Mouse (Mus musculus): ENCODE results near the gene Clptm1. TPM values are rescaled to one million over a fixed set of nuclear protein-coding genes. Genes with fewer than 3 reads are reported as not detected.

Gene Clptm1
- polyA plus RNA-seq, 1 experiment = 155 TPM

DNA sequence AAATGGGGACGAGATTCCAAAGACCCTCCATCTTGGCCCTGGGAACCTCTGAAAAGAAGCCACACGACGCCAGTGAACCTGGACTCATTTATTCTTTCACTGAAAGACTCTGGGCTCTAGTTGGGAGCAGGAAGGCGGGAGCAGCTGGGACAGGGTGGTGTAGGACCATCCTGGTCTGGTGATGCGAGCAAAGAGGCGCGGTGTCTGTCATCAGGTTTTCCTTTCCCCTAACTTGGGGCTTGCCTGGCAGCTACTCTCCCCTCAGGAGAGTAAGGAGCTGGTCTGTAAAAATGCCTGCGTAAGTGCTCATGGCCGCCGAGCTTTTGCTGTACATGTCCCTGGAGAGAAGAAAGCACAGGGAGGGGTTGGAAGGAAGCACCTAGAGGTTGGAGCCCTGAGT, 6.7 kb upstream of the Clptm1 start:
- DNase-seq (ENCODE audit: low read depth, low spot score) = no peak
- WGBS = 79% methylated on average over 10 of the region's 10 CpGs

DNA sequence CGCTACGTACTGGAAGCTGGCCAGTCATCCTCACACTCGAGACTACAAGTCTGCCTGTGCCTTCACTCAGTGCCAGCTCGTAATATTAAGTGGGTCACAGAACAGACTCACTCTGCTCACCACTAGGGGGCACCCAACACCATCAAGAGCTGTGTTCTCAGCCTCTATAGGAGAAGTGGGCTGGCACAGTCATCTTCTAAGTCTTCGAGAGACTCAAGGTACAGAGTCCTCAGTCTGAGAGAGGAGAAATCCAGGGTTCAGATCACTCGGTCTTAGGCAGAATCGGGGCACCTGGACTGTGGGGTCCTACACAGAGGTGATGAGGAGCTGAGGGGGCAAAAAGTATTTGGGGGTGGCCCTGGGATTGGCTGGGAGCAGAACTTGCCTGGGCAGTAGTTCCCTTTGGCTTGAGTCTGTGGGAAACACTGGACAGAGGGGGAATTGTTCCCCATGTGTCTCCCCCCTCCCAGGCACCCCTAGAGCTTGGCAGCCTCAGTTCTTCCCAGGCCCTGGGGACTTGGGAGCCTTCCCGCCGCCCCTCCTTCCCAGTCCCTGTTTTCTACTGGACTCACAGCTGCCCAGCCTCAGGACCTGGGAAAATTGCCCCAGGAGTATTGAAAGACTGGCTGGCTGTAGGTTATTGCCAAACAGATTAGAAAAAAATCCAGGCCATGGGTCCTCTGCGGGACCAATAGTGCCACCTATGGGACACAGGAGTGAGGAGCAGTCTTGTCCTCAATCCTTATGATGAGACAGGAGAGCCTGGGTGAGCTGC, 4.3 kb upstream of the Clptm1 start:
- WGBS = 0% methylated on average over 10 of the region's 10 CpGs
- peak; percentile 92 for DNase-seq (ENCODE audit: low read depth, low spot score)

DNA sequence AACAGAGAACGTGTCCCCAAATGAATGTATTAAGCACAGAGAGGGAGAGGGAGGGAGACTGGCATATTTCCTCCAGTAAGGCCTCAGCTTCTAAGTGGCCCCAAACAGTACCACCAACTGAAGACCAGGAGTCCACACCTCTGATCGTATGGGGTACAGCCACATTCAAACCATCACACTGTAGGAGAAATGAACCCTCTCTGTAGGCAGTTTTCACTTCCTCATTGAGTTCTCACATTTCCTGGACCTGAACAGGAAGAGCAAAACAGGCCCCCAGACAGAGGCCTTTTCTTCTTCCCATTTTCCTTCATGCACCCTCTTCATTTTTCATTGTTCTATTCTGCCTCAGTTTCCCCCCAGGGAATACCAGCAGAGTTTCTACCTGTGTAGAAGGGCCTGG, 2.6 kb upstream of the Clptm1 start:
- DNase-seq (ENCODE audit: low read depth, low spot score) = no peak

GRCm38 (mm10) chr7:19666750-19667149, 1.9 kb upstream of the Clptm1 start:
- no peak for DNase-seq (ENCODE audit: low read depth, low spot score)
- 78% methylated on average over 3 of the region's 3 CpGs for WGBS

More for the DNA sequence above, 2.6 kb upstream of the Clptm1 start:
- WGBS = 84% methylated on average over 2 of the region's 2 CpGs

- DNase-seq (ENCODE audit: low read depth, low spot score) = no peak
- WGBS = 1% methylated on average over 37 of the region's 37 CpGs
These were observed 328 bp downstream of the Clptm1 start for GRCm38 (mm10) chr7:19664455-19664954.

DNA sequence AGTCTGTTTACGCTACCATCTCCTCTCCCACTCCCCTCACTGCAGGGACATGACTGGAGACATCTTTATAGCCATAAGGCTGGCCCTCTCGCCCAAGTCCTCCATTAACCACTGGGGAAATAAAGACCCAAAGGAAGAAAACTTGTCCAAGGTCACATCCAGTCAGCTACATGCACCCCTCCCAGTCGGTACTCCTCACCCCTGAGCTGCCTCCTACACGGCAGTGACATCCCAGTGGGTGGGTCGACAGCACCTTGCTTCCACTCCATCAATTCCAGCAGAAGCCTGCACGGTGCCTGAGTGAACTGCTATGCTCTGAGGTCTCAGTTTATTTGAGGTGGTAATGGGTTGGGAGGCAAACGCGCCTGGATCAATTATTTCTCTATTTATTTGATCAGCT, 893 bp downstream of the Clptm1 start:
- 8% methylated on average over 8 of the region's 8 CpGs for WGBS
- no peak for DNase-seq (ENCODE audit: low read depth, low spot score)

GRCm38 (mm10) chr7:19652614-19653013, 12.2 kb downstream of the Clptm1 start:
- WGBS = 95% methylated on average over 2 of the region's 2 CpGs
- no peak for DNase-seq (ENCODE audit: low read depth, low spot score)

DNA sequence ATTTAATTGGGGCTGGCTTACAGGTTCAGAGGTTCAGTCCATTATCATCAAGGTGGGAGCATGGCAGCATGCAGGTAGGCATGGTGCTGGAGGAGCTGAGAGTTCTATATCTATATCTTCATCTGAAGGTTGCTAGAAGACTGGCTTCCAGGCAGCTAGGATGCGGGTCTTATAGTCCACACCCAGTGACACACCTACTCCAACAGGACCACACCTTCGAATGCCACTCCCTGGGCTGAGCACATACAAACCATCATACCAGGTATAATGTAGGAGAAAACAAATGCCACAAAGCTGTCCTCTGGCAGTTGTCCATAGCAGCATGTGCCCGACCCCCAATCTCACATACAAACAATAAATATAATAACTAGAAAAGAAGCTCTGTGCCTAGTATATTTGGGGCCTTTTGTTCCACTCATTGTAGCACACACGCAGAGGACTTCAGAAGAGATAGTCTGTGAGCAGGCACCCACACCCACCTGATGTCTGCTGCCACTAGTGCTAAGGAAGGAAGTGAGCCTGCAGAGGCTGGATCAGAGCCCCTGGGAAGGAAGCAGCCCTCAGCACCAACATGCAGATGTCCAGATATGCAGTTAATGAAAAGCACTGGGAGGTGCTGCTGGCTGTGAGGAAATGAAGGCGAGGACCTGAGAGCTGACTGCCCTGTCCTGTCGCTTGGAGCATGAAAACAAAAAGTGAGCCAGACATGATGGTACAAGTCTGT, 13.6 kb downstream of the Clptm1 start:
- WGBS = 56% methylated on average over 6 of the region's 6 CpGs
- no peak for DNase-seq (ENCODE audit: low read depth, low spot score)

DNA sequence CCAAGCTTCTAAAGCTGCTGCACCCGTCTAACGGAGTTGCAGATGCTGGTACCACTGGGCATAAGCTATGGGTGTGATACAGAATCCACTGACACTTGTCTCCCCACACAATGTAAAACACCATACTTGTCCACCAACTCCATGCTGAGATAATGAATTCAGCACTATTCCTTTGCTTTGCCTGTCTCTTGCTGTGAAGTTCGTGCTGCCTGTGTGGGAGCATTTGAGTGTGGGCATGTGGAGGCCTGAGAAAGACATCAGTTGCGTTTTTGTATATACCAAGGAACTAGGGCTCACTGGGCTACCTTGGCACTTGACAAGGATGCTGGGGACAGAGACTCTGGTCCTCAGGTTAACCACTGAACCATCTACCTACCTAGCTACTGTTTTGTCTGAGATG, 23.6 kb downstream of the Clptm1 start:
- 90% methylated on average over 4 of the region's 4 CpGs for WGBS
- no peak for DNase-seq (ENCODE audit: low read depth, low spot score)

DNA sequence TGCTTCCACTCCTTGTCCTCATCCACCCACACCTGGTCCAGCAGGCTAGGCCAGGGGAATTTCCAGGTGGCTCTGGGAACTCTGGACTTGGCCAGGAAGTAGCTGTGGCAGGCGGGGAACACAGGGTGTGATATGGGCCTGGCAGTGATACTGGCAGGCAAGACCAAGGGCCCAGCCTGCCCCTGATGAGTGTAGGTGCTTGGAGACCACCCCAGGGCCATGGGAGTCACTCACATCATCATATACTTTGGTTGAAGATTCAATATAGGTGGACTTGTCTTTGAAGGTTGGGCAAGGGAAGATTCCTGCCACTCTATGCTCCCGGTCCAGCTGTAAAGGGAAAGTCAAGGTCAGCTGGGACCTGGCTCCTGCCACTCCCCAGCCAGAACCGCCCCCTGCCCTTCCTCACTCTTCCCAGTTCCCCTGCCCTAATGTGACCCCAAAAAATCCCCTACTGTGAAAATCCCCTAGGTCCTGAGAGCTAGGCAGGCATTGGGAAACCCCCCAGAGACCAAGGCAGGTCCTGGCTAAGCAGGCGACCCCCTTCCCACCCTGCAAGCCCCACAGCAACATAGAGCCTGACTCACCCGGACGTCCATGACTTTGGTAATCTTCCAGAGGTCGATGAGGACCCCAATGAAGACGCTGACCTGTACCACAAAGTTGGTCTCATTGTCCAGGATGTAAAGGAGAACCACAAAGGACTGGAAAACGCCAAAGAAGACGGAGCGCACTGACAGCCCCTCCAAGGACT, 29.6 kb downstream of the Clptm1 start:
- WGBS = 58% methylated on average over 11 of the region's 11 CpGs
- DNase-seq (ENCODE audit: low read depth, low spot score) = no peak

GRCm38 (mm10) chr7:19634591-19634990, 30.2 kb downstream of the Clptm1 start:
- WGBS = 75% methylated on average over 2 of the region's 2 CpGs
- no peak for DNase-seq (ENCODE audit: low read depth, low spot score)

GRCm38 (mm10) chr7:19633855-19634254, 31.0 kb downstream of the Clptm1 start:
- DNase-seq (ENCODE audit: low read depth, low spot score) = no peak
- WGBS = 91% methylated on average over 15 of the region's 15 CpGs

GRCm38 (mm10) chr7:19633197-19633596, 31.6 kb downstream of the Clptm1 start:
- DNase-seq (ENCODE audit: low read depth, low spot score) = no peak
- 94% methylated on average over 17 of the region's 17 CpGs for WGBS

DNA sequence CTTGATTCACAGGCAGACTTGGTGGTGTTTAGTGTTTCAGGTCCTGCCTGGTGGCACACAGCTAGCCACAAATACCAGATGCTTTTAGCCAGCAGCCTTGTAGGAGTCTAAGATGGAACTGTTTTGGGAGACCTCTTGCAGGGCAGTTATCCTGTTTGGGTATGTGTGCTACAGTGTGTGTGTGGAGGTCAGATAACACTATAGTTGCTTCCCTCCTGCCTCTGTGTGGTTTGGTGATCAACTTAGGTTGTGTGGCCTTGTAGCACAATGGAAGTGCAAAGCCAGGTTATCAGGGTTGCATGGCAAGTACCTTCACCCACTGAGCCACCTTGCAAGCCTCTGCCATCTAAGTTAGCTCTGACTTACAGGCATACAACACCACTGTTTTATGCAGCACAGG, 32.1 kb downstream of the Clptm1 start:
- DNase-seq (ENCODE audit: low read depth, low spot score) = no peak

DNA sequence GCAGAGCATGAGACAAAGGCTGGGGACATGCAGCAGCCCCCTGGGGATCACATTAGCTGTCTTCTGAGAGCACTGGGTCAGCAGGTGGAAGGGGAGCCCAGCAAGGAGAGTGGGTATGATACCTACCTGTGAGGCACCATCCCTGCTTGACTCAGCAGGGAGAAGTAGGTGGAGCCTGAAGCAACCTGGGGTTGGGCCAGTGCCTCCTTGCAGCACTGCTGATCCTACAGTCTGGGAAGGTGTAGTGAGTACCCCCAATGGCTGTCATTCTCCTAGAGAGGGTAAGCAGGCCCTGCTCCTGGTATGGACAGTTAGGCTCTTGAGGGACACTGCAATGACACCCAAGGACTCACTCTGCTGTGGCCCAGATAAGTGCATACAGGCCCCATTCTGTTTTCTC, 32.6 kb downstream of the Clptm1 start:
- DNase-seq (ENCODE audit: low read depth, low spot score) = no peak

DNA sequence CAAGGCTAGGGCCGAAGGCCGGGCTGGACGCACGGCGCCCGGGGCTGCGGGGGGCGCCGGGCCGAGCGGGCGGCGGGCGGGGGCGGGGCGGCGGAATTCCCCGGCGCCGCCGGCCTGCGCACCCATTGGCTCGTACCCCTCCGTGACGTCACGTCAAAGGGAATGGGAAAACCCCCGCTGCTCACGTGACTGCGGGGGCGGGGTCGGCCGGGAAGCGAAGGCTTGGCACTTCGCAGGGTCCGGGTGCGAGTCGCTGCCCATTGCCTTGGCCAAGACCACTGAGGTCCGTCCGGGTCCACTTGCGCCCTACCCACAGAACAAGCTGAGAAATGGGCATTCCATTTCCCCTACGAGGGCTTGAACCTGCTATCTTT, 35.5 kb downstream of the Clptm1 start, which contains the start of gene Relb:
Relb (minus strand) TSS at position 78 of the 374 bp plus-strand sequence.
- DNase-seq (ENCODE audit: low read depth, low spot score) = no peak
- under 1% methylated on average over 40 of the region's 41 CpGs for WGBS

DNA sequence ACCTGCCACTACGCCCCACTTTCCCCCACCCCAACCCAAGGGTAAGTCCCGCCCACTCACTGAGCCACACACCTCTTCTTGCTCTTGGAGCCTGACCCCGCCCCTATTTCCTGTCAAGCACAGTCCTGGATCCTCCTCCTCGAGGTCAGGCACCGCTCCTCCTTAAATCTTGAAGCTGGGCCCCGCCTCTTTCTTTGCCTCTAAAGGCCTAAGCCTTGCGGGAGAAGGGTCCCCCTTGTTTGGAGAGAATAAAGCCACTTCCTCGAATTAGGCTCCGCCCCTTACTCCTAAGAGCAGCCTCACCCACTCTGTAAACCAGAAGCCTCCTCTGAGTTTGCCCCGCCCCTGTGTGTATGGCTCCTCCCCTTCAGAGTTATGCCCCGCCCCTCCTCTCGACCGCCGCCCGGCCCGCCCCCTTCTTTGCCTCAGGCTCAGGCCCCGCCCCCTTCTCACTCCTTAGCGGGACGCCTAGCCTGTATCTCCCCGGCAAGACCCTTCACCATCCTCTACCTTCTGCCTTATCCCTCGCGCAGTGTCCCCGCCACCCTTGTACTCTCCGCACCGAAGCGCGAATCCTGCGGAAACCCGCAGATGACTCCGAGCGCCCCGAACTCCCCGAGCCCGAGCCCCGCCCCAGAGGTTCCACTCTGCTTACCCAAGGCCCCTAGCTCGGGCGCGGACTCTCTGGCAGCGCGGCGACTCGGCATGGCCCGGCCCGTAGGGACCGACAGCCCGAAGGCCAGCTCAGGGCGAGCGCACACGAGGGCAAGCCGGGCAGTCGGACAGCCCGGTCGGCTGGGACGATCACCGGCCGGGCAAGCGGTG, 36.1 kb downstream of the Clptm1 start:
- WGBS = 2% methylated on average over 57 of the region's 57 CpGs
- peak; percentile 99 for DNase-seq (ENCODE audit: low read depth, low spot score)

- no peak for DNase-seq (ENCODE audit: low read depth, low spot score)
- WGBS = 6% methylated on average over 17 of the region's 17 CpGs
These were observed 36.7 kb downstream of the Clptm1 start for GRCm38 (mm10) chr7:19628192-19628535.

- no peak for DNase-seq (ENCODE audit: low read depth, low spot score)
- 44% methylated on average over 3 of the region's 3 CpGs for WGBS
These were observed 37.1 kb downstream of the Clptm1 start for GRCm38 (mm10) chr7:19627721-19628120.

DNA sequence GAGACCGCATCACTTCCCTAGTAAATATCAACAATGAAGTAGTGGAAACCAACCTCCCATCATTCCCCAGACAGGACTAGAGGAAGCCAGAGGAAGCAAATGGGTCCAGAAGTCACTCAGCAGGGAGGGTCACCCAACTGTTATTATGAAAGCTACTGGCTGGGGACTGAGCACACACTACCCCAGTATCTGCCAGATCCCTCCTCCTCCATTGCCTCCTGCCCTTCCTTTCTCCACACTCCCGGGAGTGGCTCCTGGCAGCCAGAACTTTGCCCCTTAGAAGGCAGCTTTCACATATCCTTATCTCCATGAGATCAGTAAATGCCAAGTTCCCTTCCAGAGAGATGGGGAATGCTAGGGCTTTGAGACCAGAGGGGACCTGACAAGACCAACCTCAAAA, 41.4 kb downstream of the Clptm1 start:
- 18% methylated on average over 2 of the region's 2 CpGs for WGBS
- DNase-seq (ENCODE audit: low read depth, low spot score) = no peak
